Mouse (Mus musculus) bone marrow macrophage, adult 2 months (primary cell): ENCODE data around the gene Prmt1.

ENCODE experiments used
- CTCF ChIP-seq: IDR thresholded peaks from 2 replicates; pipeline ENCODE4 v1.5.1; 2012; ENCODE audit warnings: low read depth, mild to moderate bottlenecking, low read length, moderate library complexity
- POLR2A ChIP-seq: IDR thresholded peaks from 2 replicates; pipeline ENCODE4 v1.6.1; 2012; ENCODE audit warnings: mild to moderate bottlenecking, low read depth, low read length, borderline replicate concordance

- TF ChIP-seq CTCF: no peak
- no peak for TF ChIP-seq POLR2A
Measured at GRCm38 (mm10) chr7:44974383-44975116, 11.8 kb downstream of the Prmt1 start, which contains the start of gene Cpt1c.
